Mouse (Mus musculus): ENCODE results near the gene Il15. TPM values are rescaled to one million over a fixed set of nuclear protein-coding genes. Genes with fewer than 3 reads are reported as not detected.
A peak's percentile ranks its signal among the peaks of the same experiment; 100 is the strongest.

The Il15 gene
- total RNA-seq (2022), result 10 to 100 TPM in 2 of 4 experiments, 1 to 10 TPM in 2; 5.9 to 16.7 (median 12.7) TPM

GRCm38 (mm10) chr8:82402686-82403330 lies at the start of gene Il15:
Gene Il15 (minus strand): TSS chr8:82403222.
- peak; percentile 52 to 87 for DNase-seq (ENCODE audit: low spot score in 2 of 2)

DNA sequence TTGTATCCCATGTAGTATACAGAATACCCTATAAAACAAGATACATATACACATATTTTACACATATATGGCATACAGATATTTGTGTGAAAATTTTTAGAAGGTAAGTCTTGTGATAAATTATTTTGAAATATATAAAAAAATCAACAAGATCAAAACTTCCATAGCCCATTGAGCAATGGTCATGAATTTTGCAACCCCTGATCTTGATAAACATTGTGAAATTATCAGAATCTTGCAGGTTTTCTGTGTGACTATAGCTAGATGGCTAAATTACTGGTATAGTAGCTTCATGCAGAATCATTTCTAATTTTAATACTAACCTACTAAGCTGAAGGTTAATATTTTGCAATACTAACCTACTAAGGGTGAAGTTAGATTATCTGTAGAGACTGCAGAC lies 41.9 kb upstream of the Il15 start:
- no peak for DNase-seq (ENCODE audit: low spot score in 2 of 2)

DNA sequence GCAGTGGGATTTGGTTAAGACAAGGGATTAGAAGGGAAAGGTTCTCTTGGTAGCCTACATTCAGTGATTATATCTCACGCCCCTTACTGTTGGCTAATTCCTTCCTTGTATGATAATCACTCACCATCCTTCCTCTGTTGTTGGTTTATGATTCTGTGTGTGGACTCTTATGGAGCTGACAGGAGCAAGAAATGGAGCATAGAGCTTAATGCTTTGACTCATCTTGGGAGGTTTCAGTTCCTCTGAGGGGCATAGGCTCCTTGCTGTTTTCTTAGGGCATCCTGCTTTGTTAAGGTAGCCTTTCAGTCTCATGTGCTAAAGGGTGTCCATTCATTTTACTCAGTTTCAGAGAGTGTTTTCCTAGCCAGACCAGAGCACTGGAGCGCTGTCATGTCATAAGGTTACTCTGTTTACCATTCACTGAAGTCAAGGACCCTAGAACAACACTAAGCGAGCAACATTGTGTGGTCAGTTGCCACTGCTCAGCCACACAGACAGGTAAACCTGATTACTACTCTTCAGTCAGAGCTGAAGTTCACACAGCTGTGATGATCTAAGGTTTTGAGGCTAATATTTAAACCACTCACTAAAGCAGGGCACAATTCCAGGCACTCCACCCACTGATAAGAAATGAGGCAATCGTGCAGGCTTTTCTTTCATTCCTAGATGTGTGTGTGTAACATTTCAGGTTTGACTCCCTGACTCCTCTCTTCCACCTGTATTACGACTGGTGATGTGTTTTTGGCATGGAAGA lies 13.7 kb upstream of the Il15 start:
- DNase-seq (ENCODE audit: low spot score in 2 of 2), result no peak

- no peak for DNase-seq (ENCODE audit: low spot score in 2 of 2)
These were observed 12.5 kb upstream of the Il15 start for GRCm38 (mm10) chr8:82415485-82415884.

- DNase-seq (ENCODE audit: low spot score in 2 of 2), result no peak
These were observed 7.1 kb upstream of the Il15 start for GRCm38 (mm10) chr8:82410135-82410534.

DNA sequence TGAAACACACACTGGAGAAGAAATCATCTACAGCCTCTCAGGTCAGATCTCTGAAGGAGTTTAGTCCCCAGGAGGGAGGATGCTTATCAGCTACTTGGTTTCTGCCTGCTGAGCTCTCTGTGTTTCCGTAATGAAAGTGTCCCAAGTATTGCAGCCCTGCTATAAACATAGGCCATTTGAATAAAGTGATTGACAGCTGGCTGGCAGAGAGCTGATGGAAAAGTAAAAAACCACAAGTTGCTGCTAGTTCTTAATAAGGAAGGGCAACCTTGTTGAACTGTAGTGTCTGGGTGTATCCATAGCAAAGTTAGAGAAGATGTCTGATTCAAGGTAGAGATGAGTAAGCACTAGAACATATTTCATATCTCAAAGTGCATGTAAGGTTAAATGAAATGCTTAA lies 4.0 kb upstream of the Il15 start:
- no peak for DNase-seq (ENCODE audit: low spot score in 2 of 2)

DNA sequence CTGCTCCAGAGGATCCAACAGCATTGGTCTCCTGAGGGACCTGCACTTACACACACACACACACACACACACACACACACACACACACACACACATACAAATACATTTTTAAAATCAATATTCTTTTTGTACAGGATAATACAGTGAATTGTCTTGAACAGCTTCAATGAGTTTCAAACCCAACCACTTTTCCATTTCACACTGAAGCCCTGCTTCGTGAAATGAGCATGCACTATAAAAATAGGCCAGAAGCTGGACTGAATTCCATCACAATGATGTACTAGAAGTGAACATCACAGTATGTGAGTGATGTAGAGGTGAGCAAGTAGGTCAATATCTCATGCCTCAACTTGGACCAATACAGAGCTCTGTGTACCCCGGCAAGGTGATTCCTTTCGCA lies 1.0 kb upstream of the Il15 start:
- no peak for DNase-seq (ENCODE audit: low spot score in 2 of 2)

DNA sequence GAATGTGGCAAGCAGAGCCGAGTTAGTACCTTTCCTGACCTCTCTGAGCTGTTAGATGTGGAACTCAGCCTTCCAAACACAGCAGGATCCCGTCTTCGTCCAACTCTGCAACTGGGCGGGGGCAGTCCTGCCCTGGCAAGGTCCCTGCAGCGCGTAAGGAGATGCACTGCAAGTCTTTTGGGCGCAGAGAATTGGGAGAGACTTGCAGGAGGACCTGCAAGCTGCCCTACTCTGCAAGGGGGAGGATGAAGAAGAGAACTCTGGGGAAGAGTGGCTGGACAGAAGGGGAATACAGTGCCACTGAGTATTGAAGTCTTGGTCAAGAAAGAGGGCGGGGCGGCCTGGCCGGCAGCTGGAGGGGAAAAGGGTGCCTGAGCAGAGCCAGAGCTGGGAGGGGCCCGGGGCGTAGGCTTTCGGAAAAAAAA lies 749 bp downstream of the Il15 start:
- peak; percentile 30 to 60 for DNase-seq (ENCODE audit: low spot score in 2 of 2)

- DNase-seq (ENCODE audit: low spot score in 2 of 2), result no peak
These were observed 1.5 kb downstream of the Il15 start for GRCm38 (mm10) chr8:82401490-82401889.

GRCm38 (mm10) chr8:82401059-82401458 lies 2.0 kb downstream of the Il15 start:
- no peak for DNase-seq (ENCODE audit: low spot score in 2 of 2)

DNA sequence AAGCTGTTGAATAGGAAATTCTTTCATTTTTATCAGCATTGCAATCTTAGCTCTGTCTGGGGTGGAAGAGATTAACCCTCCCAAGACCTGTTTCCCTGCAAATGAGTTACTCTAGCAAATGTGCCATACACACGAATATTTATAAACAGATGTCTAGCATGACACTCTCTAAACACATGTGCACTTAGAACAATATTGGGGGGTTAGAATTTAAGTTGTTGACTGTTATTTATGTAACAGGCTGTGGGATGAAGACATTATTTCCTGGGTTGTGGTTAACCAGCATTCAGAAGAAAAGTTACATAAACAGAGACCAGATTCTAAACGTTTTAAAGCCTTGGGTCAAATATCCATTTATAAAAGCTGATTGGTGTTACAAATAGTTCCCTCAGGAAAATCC lies 2.6 kb downstream of the Il15 start:
- DNase-seq (ENCODE audit: low spot score in 2 of 2), result no peak

DNA sequence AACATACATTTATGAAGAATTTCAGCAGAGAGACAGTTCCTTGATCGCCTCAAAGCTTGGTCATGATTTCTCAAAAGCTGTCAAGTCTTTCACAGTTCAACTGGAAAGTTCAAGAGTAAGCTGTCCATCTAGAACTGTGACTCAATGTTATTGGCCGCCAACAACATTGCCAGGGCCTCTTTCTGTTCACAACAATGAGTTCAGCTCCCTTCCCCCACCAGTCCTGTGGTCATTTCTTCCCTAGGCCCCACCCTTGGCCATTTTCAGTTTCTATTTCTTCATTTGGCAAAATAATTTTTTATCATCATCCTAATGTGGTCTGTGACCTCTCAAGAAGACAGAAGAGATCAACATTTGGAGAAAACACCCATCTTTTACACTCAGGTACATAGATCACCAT lies 4.5 kb downstream of the Il15 start:
- no peak for DNase-seq (ENCODE audit: low spot score in 2 of 2)

- DNase-seq (ENCODE audit: low spot score in 2 of 2), result no peak
These were observed 11.8 kb downstream of the Il15 start for GRCm38 (mm10) chr8:82391258-82391657.

DNA sequence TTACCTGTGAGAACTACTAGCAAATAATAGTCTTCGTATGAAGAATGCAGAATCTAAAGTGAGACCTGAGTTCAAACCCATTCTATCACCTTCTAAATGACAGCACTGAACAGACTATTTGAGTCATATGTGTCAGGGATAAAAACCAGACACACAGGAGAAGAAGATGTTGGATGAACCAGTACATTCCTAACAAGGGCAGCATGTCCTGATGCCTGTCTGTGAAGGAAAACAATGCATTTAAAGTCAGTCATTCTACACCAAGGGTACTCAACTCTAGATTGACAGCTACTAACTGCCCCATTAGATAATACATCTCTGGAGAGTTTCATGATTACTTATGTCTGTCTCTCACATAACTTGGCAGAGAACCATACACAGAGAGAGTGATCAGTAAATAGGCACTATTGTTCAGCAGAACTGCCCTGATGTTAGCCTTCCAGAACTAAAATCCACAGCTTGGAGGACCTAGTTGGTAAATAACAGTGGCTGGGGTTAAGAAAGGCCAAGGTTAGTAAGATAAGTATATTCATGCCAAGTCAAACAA lies 14.6 kb downstream of the Il15 start:
- no peak for DNase-seq (ENCODE audit: low spot score in 2 of 2)

DNA sequence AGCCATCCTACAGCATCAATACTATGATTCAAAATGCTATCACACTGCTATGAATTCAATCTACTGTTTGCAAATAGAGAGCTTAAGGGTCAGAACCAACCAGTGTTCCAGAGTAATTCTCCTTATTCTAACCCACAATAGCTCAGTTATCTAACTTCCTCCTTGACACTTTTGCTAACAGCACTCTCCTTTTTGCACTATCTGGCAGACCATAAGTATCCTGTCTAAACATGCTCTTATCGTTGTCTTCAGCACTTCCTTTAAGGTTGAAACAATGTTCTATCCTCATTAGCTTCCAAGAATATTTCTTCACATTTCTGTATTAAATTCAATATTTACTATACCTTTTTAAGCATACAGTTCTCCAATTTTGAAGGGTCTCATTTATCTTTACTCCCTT lies 15.4 kb downstream of the Il15 start:
- no peak for DNase-seq (ENCODE audit: low spot score in 2 of 2)

DNA sequence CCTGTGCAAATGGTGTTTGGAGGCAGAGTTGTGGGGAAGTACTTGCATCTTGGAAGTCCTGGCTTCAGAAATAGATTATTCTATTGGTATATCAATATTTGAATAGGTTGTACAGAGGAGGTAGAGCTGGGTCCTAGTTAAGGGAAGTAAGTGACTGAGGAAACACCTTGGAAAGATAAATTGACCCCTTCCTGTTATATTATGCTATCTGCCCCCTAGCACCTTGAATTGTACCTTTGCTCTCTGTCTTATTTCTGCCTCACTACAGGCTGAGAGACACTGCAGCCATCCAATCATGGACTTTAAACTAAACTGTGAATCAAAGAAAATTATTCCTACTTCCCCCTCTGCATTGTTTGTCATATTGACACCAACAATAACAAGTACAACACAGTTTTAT lies 17.2 kb downstream of the Il15 start:
- no peak for DNase-seq (ENCODE audit: low spot score in 2 of 2)

GRCm38 (mm10) chr8:82384458-82385234 lies 18.4 kb downstream of the Il15 start:
- DNase-seq (ENCODE audit: low spot score in 2 of 2), result no peak

DNA sequence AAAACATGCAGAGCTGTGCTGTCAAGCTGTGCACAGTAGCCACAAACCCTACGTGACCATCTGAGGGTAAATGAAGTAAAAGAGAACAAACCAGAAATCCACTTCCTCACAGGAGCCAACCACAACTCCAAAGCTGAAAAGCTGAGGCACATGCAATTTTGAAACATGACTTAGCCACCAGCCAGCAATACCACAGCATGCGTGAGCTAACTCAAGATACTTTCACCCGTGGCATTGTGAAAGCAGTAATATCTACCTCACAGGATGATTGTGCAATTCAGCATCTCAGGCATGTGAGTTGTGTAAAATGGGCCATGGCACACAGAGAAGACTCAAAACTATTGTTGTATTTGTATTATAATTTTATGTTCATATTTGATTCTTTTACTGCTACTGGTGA lies 19.7 kb downstream of the Il15 start:
- DNase-seq (ENCODE audit: low spot score in 2 of 2), result no peak

- DNase-seq (ENCODE audit: low spot score in 2 of 2), result no peak
These were observed 20.7 kb downstream of the Il15 start for GRCm38 (mm10) chr8:82382316-82382715.

GRCm38 (mm10) chr8:82374470-82374869 lies 28.6 kb downstream of the Il15 start:
- DNase-seq (ENCODE audit: low spot score in 2 of 2), result no peak

- no peak for DNase-seq (ENCODE audit: low spot score in 2 of 2)
These were observed 30.2 kb downstream of the Il15 start for GRCm38 (mm10) chr8:82372846-82373245.

DNA sequence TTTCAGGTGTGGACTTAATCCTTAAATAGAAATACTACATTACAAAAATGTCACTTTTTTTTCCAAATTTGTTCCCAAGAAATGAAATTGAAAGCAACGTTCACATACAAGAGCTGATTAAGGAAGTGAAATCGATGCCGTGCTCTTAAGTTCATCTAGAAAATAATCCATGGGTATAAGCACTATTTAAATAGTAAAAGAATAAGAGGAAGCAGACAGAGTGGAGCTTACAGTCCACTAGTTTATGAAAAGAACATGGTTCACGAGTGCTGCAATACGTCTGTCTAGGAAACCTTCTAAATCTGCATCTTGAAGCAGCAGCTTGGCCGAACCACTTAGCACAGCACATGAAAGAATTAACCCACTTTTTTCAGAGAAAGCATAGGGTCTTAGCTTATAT lies 32.4 kb downstream of the Il15 start:
- DNase-seq (ENCODE audit: low spot score in 2 of 2), result no peak
